Mouse (Mus musculus) embryonic facial prominence, embryonic 14.5 days (tissue): ENCODE measurements around the gene Taf9. TPM values are rescaled to one million over a fixed set of nuclear protein-coding genes. Genes with fewer than 3 reads are reported as not detected.

Experiments
- ATAC-seq: fragments of 200-750 bp; cut with Nextera tagmentation; 2 replicates; pipeline ENCODE4 v1.8.0; 2017; ENCODE audit warnings: low read depth, moderate number of reproducible peaks, moderate TSS enrichment
- DNase-seq: peaks from one replicate; pipeline ENCODE4 v3.0.0-alpha.2; 2015; ENCODE audit warnings: low spot score
- H3K27ac ChIP-seq: fragments of 300-500 bp; sonication (generic); replicated peaks from 2 replicates; pipeline ENCODE4 v1.5.1; 2014; ENCODE audit warnings: low read depth, mild to moderate bottlenecking, low read length, moderate library complexity
- H3K27me3 ChIP-seq: fragments of 300-500 bp; sonication (generic); replicated peaks from 2 replicates; pipeline ENCODE4 v1.6.1; 2014; ENCODE audit warnings: low read length; ENCODE audit not compliant: control insufficient read depth, insufficient read depth
- H3K36me3 ChIP-seq: fragments of 300-500 bp; sonication (generic); 2 replicates; pipeline ENCODE4 v1.6.1; 2014; ENCODE audit warnings: low read length, mixed read lengths; ENCODE audit not compliant: control insufficient read depth, insufficient read depth
- H3K4me1 ChIP-seq: fragments of 300-500 bp; sonication (generic); 2 replicates; pipeline ENCODE4 v1.6.1; 2014; ENCODE audit warnings: antibody characterized with exemption, low read length; ENCODE audit not compliant: control insufficient read depth, insufficient read depth
- H3K4me2 ChIP-seq: fragments of 300-500 bp; sonication (generic); 2 replicates; pipeline ENCODE4 v1.6.1; 2014; ENCODE audit warnings: low read depth, mild to moderate bottlenecking, low read length, moderate library complexity, mixed read lengths
- H3K4me3 ChIP-seq: fragments of 300-500 bp; sonication (generic); 2 replicates; pipeline ENCODE4 v1.5.1; 2014; ENCODE audit warnings: low read depth, mild to moderate bottlenecking, low read length
- H3K9ac ChIP-seq: fragments of 300-500 bp; sonication (generic); 2 replicates; pipeline ENCODE4 v1.6.1; 2014; ENCODE audit warnings: low read depth, mild to moderate bottlenecking, low read length, moderate library complexity, mixed read lengths
- H3K9me3 ChIP-seq: fragments of 300-500 bp; sonication (generic); 2 replicates; pipeline ENCODE4 v1.6.1; 2016; ENCODE audit warnings: low read length; ENCODE audit not compliant: control insufficient read depth
- WGBS: fragments of 180-500 bp; shearing (Covaris S2); extraction: QIAGEN DNeasy Blood & Tissue Kit; methylation state at CpG from one replicate; pipeline ENCODE4 v1.1.7; 2014; 5-methylcytosine and 5-hydroxymethylcytosine counted together
- polyA plus RNA-seq: library from polyadenylated mRNA; unstranded; fragments of >200 nt; fragmentation: Nextera tagmentation; extraction: Ambion mirVana; gene quantifications from 2 replicates; pipeline ENCODE4 v1.2.1, GENCODE M21; 2014

The Taf9 gene
- polyA plus RNA-seq, result 21.6 and 22.3 TPM in 2 replicates

DNA sequence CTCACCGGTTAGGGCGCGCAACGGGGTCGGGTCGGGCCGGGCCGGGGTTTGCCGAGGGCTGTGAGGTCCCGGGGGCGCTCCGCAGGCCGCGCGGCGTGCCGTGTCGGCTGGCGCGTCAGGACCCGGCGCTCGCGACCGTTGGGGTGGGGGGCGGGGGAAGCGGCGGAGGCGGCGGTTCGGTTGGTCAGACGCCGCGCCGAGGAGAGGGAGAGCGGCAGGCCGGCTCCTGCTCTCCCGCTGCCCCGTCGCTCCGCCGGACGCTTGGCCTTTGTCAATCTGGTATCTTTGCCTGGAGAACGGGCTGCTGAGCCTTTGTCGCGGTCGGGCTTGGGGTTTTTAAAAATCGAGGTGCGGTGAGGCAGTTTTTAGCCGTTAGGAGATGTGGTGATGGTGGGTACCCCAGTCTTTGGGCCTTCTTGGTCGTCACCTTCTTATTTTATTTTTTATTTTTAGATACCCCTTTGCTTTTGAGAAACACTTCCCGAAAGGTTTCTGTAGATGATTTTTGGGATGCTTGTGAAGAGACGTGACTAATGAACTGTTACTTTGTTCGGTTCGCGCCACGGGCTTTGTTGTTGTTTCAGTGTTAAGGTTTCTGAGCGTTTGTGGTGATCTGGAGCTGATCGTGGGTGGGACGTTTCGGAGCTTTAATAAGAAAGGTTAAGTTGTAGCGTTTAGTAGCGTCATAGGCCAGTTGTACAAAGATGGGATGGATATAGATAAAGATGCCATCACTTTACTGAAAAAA lies at the start of gene Taf9:
Taf9 (plus strand) TSS at position 141 of the 748 bp plus-strand sequence.
- Histone ChIP-seq H3K9me3 (no peaks in the 10 kb centered on the region), H3K4me3 (peak within 1 kb of the TSS; percentile 97), H3K4me2 (peak within 1 kb of the TSS; percentile 91), H3K36me3 (peaks cover 25% of the 10 kb centered on the region), H3K4me1 (peaks cover 7% of the 10 kb centered on the region), H3K27me3 (no peaks in the 10 kb centered on the region), H3K9ac (peak within 1 kb of the TSS; percentile 95), H3K27ac (peak within 1 kb of the TSS; percentile 97)
- ATAC-seq (peak; percentile 70), DNase-seq (no peak)
- WGBS, result under 1% methylated on average over 30 of the region's 63 CpGs

DNA sequence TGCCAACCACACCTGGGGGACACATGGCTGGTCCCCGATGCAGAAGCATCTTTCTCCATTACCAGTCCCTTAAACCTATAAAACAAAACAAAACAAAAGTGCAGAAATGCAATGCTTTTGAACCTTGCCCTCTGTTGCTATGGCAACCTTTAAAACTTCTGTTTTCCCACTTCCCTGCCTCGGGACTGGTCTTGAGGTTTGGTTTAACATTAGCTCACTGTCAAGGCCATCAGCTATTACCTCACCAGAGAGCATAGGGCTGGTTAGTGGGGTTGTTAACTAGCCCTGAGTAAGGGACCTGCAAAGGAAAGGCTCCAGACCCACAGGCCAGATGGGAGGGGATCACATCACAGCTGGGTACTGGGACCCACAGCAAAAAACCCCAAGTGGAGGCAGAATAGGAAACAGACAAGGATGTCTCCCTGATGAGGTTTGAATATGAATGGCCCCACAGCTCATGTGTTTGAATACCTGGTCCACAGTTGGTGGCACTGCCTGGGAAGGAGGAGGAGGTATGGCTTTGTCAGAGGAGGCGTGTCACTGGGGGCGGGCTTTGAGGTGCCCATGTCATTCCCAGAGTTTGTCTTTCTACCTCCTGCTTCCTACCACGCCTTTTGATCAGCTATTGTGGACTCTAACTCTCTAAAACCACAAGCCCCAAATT lies 49.0 kb upstream of the Taf9 start:
- no peak overlapping the region for H3K9ac ChIP-seq
- no peaks in the 10 kb centered on the region for H3K27me3 ChIP-seq
- no peaks in the 10 kb centered on the region for H3K9me3 ChIP-seq
- no peak overlapping the region for H3K4me3 ChIP-seq
- ATAC-seq (no peak), DNase-seq (no peak)
- no peak overlapping the region for H3K27ac ChIP-seq
- whole genome bisulfite sequencing, result 70% methylated on average over 5 of the region's 5 CpGs
- no peaks in the 10 kb centered on the region for H3K36me3 ChIP-seq
- H3K4me1 ChIP-seq, result no peaks in the 10 kb centered on the region
- H3K4me2 ChIP-seq, result no peak overlapping the region

DNA sequence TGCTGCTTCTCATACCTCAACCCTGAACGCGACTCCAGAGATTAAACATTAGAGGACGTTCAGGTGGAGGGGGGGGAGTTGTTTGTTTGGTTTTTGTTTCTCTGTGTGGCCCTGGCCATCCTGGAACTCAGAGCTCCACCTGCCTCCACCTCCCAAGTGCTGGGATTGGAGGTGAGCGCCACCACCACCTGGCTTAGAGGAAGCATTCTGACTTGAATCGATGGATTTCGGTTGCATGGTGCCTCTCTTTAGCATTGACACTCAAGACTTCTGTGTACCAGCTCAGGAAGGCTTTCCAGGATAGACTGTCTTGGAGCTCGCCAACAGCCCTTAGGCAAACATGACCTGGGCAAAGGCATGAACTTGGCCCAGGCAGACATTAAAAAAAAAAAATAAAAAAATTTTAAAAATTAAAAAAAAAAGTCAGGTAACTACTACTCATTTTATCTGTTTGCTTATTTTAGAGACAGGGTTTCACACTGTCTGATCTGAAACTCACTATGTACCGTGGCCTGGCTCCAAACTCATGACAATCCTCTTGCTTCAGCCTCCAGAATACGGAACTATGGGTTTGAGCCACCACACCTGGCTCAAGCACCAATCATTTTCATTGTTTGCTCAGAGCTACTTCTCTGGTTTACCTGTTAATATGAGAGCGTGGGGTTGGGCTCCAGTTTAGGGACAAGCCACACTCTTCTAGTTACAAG lies 48.2 kb upstream of the Taf9 start:
- Histone ChIP-seq H3K27me3 (no peaks in the 10 kb centered on the region), H3K4me2 (no peak overlapping the region), H3K4me1 (no peaks in the 10 kb centered on the region), H3K9me3 (no peaks in the 10 kb centered on the region), H3K27ac (no peak overlapping the region), H3K36me3 (no peaks in the 10 kb centered on the region), H3K4me3 (no peak overlapping the region), H3K9ac (no peak overlapping the region)
- whole genome bisulfite sequencing, result 83% methylated on average over 10 of the region's 10 CpGs
- DNase-seq (no peak), ATAC-seq (no peak)

DNA sequence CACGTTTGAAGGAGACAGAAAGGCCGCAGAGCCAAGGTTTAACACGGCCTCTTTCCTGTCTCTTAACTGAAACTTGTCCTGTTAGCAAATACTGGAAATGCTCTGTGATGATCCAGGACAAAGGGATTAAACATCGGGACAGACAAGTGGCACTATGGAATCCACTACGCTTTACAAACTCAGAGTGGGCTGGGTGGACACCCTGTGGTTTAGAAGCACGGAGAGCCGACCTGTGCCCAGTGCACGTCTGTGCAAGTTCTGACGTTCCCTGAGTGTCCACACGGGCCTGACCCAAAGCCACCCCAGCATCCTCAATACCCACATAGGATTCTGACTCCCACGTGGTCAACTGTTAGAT lies 47.7 kb upstream of the Taf9 start:
- Histone ChIP-seq H3K9me3 (no peaks in the 10 kb centered on the region), H3K4me2 (no peak overlapping the region), H3K36me3 (no peaks in the 10 kb centered on the region), H3K4me3 (no peak overlapping the region), H3K9ac (no peak overlapping the region), H3K27ac (no peak overlapping the region), H3K27me3 (no peaks in the 10 kb centered on the region), H3K4me1 (no peaks in the 10 kb centered on the region)
- ATAC-seq (no peak), DNase-seq (no peak)
- 84% methylated on average over 11 of the region's 11 CpGs for WGBS

DNA sequence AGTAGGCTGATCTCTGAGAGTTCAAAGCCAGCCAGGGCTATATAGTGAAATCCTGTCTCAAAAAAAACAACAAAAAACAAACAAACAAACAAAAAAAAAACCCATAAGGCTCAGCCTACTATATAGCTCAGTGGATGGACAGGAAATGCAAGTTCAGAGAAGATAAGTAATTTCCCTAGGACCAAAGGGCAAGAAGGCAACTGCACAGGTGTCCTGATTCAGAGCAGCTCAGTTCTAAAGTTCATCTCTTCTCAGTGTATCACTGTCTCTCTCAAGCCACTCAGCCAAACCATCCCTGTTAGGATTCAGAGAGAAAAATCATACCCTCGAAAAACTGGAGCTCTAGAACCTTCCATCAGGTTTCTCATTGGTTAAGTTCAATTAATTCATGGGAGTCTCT lies 45.5 kb upstream of the Taf9 start:
- 71% methylated on average over 1 of the region's 1 CpGs for WGBS

DNA sequence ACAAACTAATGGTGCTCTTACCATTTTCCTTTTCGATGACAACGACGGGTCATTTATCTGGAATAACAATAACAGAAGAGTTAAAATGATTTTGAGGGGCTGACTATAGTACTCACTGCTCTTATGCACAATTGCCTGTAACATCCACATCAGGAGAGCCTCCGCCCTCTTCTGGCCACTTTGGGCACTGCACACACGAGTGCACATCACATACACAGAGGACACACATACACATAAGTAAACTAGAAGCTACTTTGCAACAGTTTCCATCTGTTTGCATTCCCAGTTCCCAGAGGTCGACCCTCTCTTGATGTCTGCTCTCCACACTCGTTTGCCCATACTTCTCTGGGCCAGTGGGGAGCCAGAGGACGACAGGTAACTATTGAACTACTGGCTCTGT lies 43.6 kb upstream of the Taf9 start:
- WGBS, result 87% methylated on average over 8 of the region's 8 CpGs
- peaks cover 7% of the 10 kb centered on the region; the same call in 1 of the 2 replicates for H3K36me3 ChIP-seq
- no peaks in the 10 kb centered on the region for H3K9me3 ChIP-seq
- ATAC-seq, result no peak
- no peak overlapping the region for H3K27ac ChIP-seq
- no peak overlapping the region for H3K4me2 ChIP-seq
- H3K27me3 ChIP-seq, result no peaks in the 10 kb centered on the region
- H3K4me3 ChIP-seq, result no peak overlapping the region
- H3K9ac ChIP-seq, result no peak overlapping the region
- no peak for DNase-seq
- no peaks in the 10 kb centered on the region for H3K4me1 ChIP-seq

More for the DNA sequence above, 45.5 kb upstream of the Taf9 start:
- Histone ChIP-seq H3K4me3 (no peak overlapping the region), H3K4me2 (no peak overlapping the region), H3K9me3 (no peaks in the 10 kb centered on the region), H3K9ac (no peak overlapping the region), H3K4me1 (no peaks in the 10 kb centered on the region), H3K27me3 (no peaks in the 10 kb centered on the region), H3K36me3 (no peaks in the 10 kb centered on the region), H3K27ac (no peak overlapping the region)
- DNase-seq, result no peak
- no peak for ATAC-seq

DNA sequence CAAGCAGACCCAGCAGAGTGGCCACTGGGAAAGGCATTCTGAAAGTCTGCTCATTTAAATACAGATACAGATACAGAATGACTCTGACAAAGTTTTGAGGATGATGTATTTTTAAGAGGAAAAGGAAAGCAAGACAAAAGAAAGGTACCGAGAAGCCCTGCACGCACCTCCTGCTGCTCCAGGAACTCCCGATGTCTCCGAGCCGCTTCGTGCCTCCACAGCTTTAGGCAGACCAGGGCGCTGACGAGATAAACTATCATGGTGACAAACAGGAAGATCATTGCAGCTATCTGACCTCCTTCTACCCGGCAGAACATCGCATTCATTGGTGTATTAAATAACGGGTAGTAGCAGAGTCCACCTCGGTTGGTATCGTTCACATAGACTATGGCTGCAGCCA lies 40.1 kb upstream of the Taf9 start:
- no peak for DNase-seq
- no peak overlapping the region for H3K9ac ChIP-seq
- no peak for ATAC-seq
- peaks cover 7% of the 10 kb centered on the region for H3K27me3 ChIP-seq
- no peak overlapping the region for H3K27ac ChIP-seq
- no peaks in the 10 kb centered on the region for H3K9me3 ChIP-seq
- H3K4me2 ChIP-seq, result no peak overlapping the region
- WGBS, result 92% methylated on average over 13 of the region's 13 CpGs
- H3K36me3 ChIP-seq, result peaks cover 7% of the 10 kb centered on the region; the same call in 1 of the 2 replicates
- H3K4me1 ChIP-seq, result no peaks in the 10 kb centered on the region
- no peak overlapping the region for H3K4me3 ChIP-seq

DNA sequence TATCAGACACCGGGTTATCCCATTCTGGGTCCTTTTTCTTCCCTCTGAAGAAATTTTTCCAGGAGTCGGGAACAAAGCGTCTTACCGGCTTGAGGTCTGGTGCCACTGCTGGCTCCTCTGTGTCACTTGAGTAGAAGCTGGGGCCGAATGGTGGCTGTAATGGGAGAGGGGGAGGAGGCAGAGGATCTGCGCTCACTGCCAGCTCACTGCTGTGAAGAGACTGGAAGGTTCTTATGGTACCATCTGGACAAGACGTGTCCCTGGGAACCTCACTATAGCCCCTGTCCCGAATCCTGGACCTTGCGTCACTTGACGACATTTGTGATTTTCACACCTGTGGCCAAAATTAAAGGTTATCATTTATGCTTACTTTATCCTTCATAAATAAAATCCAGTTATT lies 39.1 kb upstream of the Taf9 start:
- H3K4me2 ChIP-seq, result no peak overlapping the region
- H3K4me3 ChIP-seq, result no peak overlapping the region
- H3K9ac ChIP-seq, result no peak overlapping the region
- ATAC-seq (no peak), DNase-seq (no peak)
- WGBS, result 94% methylated on average over 10 of the region's 10 CpGs
- H3K9me3 ChIP-seq, result no peaks in the 10 kb centered on the region
- H3K36me3 ChIP-seq, result peaks cover 8% of the 10 kb centered on the region
- no peak overlapping the region for H3K27ac ChIP-seq
- H3K27me3 ChIP-seq, result peaks cover 16% of the 10 kb centered on the region
- H3K4me1 ChIP-seq, result no peaks in the 10 kb centered on the region
